Mouse (Mus musculus): ENCODE results near the gene Nos2.
"Not testable (repeated sequence)": the region's sequence is repeated elsewhere in the genome, so short reads cannot be mapped to it uniquely, and the experiment has no call there.

The Nos2 gene

GRCm38 (mm10) chr11:78990875-78991543 lies 70.4 kb downstream of the Nos2 start:
- not testable (repeated sequence) for DNase-seq

DNA sequence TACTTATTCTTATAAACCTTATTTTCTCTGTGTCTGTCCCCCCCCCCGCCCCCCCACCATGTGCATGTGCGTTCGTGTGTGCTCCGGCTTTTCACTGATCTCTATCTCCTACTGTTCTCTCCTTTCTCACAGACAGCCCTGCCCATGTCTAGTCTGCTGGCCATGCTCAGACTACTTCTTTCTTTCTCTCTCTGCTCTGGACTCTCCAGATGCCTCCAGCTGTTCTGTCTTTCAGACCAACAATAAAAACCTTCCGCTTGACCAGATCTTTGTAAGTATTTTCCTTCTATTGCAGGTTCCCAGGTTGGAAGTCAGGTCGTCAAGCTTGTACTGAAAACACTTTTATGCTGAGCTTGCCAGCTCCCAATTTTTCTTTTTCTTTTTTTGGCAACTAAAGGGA lies 78.5 kb downstream of the Nos2 start:
- no peak for DNase-seq

- DNase-seq: no peak
These were observed 81.3 kb downstream of the Nos2 start for GRCm38 (mm10) chr11:79001871-79002270.

- DNase-seq: no peak
These were observed 82.0 kb downstream of the Nos2 start for GRCm38 (mm10) chr11:79002551-79002951.

- no peak for DNase-seq
These were observed 82.6 kb downstream of the Nos2 start for GRCm38 (mm10) chr11:79003053-79003768.

GRCm38 (mm10) chr11:79003769-79004638 lies 83.4 kb downstream of the Nos2 start:
- DNase-seq: no peak

GRCm38 (mm10) chr11:79005578-79006394 lies 85.2 kb downstream of the Nos2 start:
- DNase-seq: no peak

DNA sequence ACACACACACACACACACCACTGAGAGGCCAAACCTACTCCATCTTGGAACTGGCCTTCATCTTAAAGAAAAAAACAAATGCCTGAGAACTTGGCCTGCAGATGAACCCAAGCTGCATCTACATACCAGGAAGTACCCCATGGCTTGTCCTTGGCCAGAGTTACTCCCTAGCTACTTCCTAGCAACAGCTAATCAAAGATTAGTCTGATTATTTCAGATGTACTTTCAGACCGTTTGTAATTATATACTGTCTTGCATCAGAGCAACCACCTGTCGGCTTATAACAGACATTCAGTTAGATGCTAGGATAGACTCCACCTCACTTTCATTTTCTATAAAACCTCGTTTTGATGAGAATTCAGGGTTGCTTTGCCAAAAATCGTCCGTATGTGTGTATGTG lies 85.8 kb downstream of the Nos2 start:
- DNase-seq: no peak

- DNase-seq: not testable (repeated sequence)
These were observed 86.8 kb downstream of the Nos2 start for GRCm38 (mm10) chr11:79007356-79007755.

DNA sequence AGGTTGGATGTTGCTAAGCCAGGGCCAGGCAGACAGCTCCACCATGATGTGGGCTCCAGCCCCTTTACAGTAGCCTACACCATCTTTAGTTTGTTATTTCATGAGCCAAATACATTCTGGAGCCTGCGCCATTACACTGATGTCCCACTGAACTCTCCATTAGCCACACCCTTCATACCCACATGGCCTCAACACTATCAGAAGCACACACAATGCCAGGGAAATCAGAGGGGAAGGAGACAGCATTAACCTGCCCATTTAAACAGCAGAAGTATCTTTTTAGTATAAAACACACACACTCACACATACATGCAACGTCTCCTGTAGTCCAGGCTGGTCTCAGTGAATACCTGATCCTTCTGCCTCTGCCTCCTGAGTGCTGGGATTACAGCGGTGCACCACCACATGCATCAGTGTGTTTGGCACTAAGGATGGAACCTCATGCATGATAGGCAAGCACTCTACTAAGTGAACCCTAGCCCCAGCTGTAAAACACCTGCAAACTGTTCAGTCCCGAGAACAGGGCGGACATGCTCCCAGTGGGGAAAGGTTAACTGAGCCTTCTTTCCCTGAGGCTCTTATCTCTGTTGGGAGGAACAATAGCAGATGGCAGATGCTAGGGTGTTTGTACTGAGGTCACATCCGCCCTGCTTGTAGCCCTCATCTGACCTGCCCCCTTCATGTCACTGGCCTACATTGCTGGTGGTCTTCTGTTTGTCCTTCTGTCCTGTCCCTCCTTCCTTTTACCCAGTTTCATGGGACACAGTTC lies 87.6 kb downstream of the Nos2 start:
- no peak for DNase-seq

- DNase-seq: no peak
These were observed 88.3 kb downstream of the Nos2 start for GRCm38 (mm10) chr11:79008891-79009290.

Data from embryo, embryonic 11 days (tissue).